Mouse (Mus musculus) hindlimb bud, embryonic 11.5 days (tissue): ENCODE measurements around the gene Ccl4.

Source experiments
- DNase-seq: peaks from one replicate; pipeline ENCODE4 v3.0.0-alpha.2; 2012; ENCODE audit warnings: low read depth, low spot score; ENCODE audit errors: extremely low spot score

Gene Ccl4

GRCm38 (mm10) chr11:83663532-83663931 is 1.1 kb downstream of the Ccl4 start:
- DNase-seq: no peak

DNA sequence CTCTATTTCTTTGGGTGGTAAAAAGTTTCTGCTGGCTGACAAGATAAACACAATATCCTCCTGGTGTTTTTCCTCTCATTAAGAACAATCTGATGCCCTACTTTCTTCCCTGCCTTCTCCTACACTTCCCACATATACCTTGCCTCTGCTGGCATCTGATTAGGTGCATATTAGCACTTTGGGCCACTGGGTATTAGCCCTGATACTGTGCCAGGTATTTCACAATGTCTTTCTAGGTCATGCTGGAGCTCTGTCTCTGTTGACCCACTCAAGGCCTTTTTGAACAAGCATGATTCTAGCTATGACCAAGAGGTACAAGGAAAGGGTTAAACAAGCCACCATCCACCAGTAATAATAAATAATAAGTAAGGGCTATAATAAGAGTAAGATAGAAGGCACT is 9.4 kb downstream of the Ccl4 start:
- no peak for DNase-seq

GRCm38 (mm10) chr11:83675665-83676064 is 13.3 kb downstream of the Ccl4 start:
- DNase-seq: no peak

- no peak for DNase-seq
These were observed 27.5 kb downstream of the Ccl4 start for GRCm38 (mm10) chr11:83689918-83690317.

GRCm38 (mm10) chr11:83692008-83692407 is 29.6 kb downstream of the Ccl4 start:
- DNase-seq: no peak

- DNase-seq: no peak
These were observed 41.3 kb downstream of the Ccl4 start, which contains the start of gene Wfdc17 for GRCm38 (mm10) chr11:83703705-83704104. Gene Wfdc17, plus strand, starts transcription at chr11:83703991.

DNA sequence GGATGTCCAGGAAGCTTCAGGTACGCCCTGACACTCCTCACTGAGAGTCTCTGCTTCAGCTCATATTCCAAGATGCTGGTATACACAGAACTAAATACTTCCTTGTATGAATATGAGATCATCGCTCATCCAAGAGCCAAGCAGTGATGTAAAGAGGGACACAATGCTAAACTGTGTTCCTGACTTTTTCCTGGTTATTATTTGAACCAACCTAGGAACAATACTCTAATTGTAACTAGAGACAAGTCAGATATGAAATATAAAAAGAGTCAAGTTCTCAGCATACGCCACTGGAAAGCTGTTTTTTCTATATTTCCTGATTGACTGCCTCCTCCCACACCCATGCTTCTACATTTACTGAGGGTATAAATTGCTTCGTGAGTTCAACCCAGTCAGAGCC is 46.3 kb downstream of the Ccl4 start, which contains the start of gene Wfdc18:
Gene Wfdc18 (plus strand): TSS at position 301 of the 400 bp plus-strand sequence.
- DNase-seq: no peak

- DNase-seq: no peak
These were observed 47.3 kb downstream of the Ccl4 start for GRCm38 (mm10) chr11:83709683-83710082.

DNA sequence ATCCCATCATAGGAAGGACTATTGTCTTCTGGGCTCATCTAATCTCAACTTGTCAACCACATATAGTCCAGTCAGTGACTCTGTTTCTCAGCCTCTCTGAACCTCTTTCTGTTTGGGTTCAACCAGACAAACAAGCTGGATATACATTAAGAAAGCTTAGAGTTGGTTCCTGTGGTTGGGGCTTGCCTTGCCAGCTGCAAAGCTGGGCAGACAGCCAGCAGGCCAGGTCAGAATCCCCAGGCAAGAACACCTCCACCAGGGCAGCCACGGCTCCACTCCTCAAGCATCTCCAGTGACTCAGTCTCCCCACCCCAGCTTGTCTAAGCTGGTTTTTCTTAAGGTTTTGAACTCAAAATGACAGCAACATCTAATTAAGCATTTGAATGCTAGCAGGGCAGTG is 50.3 kb downstream of the Ccl4 start:
- DNase-seq: no peak

DNA sequence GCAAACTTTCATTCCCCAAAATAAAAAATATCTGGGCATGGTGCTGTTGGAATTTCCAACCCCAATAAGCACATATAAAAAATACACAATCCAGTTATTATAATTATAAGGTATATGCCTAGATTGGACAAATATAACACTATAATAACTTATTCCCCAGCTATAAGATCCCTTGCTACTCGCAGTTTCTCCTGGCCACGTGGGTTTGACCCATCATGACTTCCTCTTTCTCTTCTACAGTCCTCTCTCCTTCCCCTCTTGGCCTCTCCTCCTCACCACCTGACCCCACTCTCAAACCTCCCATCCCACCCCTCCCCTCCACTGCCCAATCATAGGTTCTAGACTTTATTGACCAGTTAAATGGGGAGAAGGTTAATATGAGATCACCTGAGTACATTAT is 51.5 kb downstream of the Ccl4 start:
- DNase-seq: no peak
